ENCODE assay signal across 20 mouse cellular contexts in genomic region chr6:4246113-4246419, GRCm38 (mm10).
DNase-seq lines count a peak whose midpoint lies in the region; ATAC-seq lines count a peak whose summit lies in the region.
"Had no signal": no experiment of that assay in that cellular context is flagged by ENCODE, and none has a peak within 500 bp of the region (broad histone marks: within the 10 kb centered on the region; RNA-seq: fewer than 3 reads in every experiment).

No protein-coding gene starts in this region.

- peak; percentile 2 for DNase-seq in hindbrain, embryonic 11.5 days (ENCODE audit: low spot score)
- no peak for DNase-seq in forebrain, embryonic 14.5 days (ENCODE audit: low spot score)
- DNase-seq in urinary bladder, postnatal 10 days (ENCODE audit: low spot score) = no peak
- DNase-seq: adrenal gland, postnatal 36 days; cerebellum, adult 9-10 months; gastrocnemius, adult 2 months; heart, postnatal 4 days; kidney, adult 8-10 months; kidney, postnatal 10 days; thymus, postnatal 4 days had no signal

- peak; percentile 35; the same call in 1 of the 2 replicates for ATAC-seq in hindbrain, embryonic 11.5 days (ENCODE audit: low FRiP score)
- ATAC-seq in hindbrain, embryonic 16.5 days = no peak; the same call in 1 of the 2 replicates
- no peak for ATAC-seq in embryonic facial prominence, embryonic 12.5 days (ENCODE audit: insufficient number of reproducible peaks, insufficient read depth, low FRiP score, low TSS enrichment)
- ATAC-seq in forebrain, embryonic 14.5 days = peak; percentile 74
- no peak for ATAC-seq in hindbrain, embryonic 15.5 days (ENCODE audit: low FRiP score, low read depth)
- no peak for ATAC-seq in erythroblast, adult 5-6 weeks (replicated peaks; ENCODE audit: low FRiP score, poor library complexity, severe bottlenecking)
- ATAC-seq: CD4-positive, CD25-positive, alpha-beta regulatory T cell, adult 4 months; intestine, embryonic 15.5 days had no signal

- H3K4me1 ChIP-seq in hindbrain, embryonic 11.5 days (replicated peaks; ENCODE audit: control insufficient read depth, insufficient read depth, low read length) = no peaks in the 10 kb centered on the region
- H3K4me1 ChIP-seq in hindbrain, embryonic 16.5 days (ENCODE audit: control insufficient read depth, insufficient read depth, low read depth, low read length) = no peaks in the 10 kb centered on the region
- H3K4me1 ChIP-seq in embryonic facial prominence, embryonic 12.5 days = no peaks in the 10 kb centered on the region
- no peaks in the 10 kb centered on the region; the same call in 1 of the 2 replicates for H3K4me1 ChIP-seq in forebrain, embryonic 14.5 days (ENCODE audit: control insufficient read depth, insufficient read depth, low read length)
- no peaks in the 10 kb centered on the region for H3K4me1 ChIP-seq in hindbrain, embryonic 15.5 days (replicated peaks)
- H3K4me1 ChIP-seq: intestine, embryonic 15.5 days; midbrain, embryonic 12.5 days; stomach, embryonic 15.5 days had no signal

- WGBS in hindbrain, embryonic 11.5 days = 49% methylated on average over 2 of the region's 2 CpGs
- 28% methylated on average over 2 of the region's 2 CpGs for WGBS in hindbrain, embryonic 16.5 days
- WGBS in embryonic facial prominence, embryonic 12.5 days = 37% methylated on average over 2 of the region's 2 CpGs
- WGBS in forebrain, embryonic 14.5 days = 4% methylated on average over 2 of the region's 2 CpGs
- WGBS in hindbrain, embryonic 15.5 days = 45% methylated on average over 2 of the region's 2 CpGs

- H3K27me3 ChIP-seq in hindbrain, embryonic 11.5 days (ENCODE audit: control insufficient read depth, insufficient read depth, low read length) = no peaks in the 10 kb centered on the region
- H3K27me3 ChIP-seq in hindbrain, embryonic 16.5 days (replicated peaks; ENCODE audit: control insufficient read depth, insufficient read depth, low read length) = no peaks in the 10 kb centered on the region
- H3K27me3 ChIP-seq in embryonic facial prominence, embryonic 12.5 days = no peaks in the 10 kb centered on the region
- no peaks in the 10 kb centered on the region for H3K27me3 ChIP-seq in forebrain, embryonic 14.5 days (replicated peaks; ENCODE audit: control insufficient read depth, insufficient read depth, low read length)
- no peaks in the 10 kb centered on the region for H3K27me3 ChIP-seq in hindbrain, embryonic 15.5 days
- H3K27me3 ChIP-seq: intestine, embryonic 15.5 days; midbrain, embryonic 12.5 days; stomach, embryonic 15.5 days had no signal

- H3K4me2 ChIP-seq in hindbrain, embryonic 11.5 days (replicated peaks; ENCODE audit: low read depth, low read length) = no peak overlapping the region
- no peak overlapping the region for H3K4me2 ChIP-seq in hindbrain, embryonic 16.5 days (ENCODE audit: low read length)
- peak overlapping the region; percentile 9; the same call in 1 of the 2 replicates for H3K4me2 ChIP-seq in embryonic facial prominence, embryonic 12.5 days (replicated peaks)
- peak overlapping the region; percentile 16; the same call in 1 of the 2 replicates for H3K4me2 ChIP-seq in forebrain, embryonic 14.5 days (ENCODE audit: low read length)
- H3K4me2 ChIP-seq in hindbrain, embryonic 15.5 days = 0 out of 2 replicates have a peak overlapping the region, but pooled peaks have one; percentile 5
- H3K4me2 ChIP-seq: intestine, embryonic 15.5 days; stomach, embryonic 15.5 days had no signal

- H3K36me3 ChIP-seq in hindbrain, embryonic 11.5 days (ENCODE audit: control insufficient read depth, insufficient read depth, low read length) = no peaks in the 10 kb centered on the region
- H3K36me3 ChIP-seq in hindbrain, embryonic 16.5 days (ENCODE audit: control insufficient read depth, insufficient read depth, low read length) = no peaks in the 10 kb centered on the region
- H3K36me3 ChIP-seq in embryonic facial prominence, embryonic 12.5 days = no peaks in the 10 kb centered on the region
- H3K36me3 ChIP-seq in forebrain, embryonic 14.5 days (ENCODE audit: control insufficient read depth, insufficient read depth, low read length) = no peaks in the 10 kb centered on the region
- H3K36me3 ChIP-seq in hindbrain, embryonic 15.5 days = no peaks in the 10 kb centered on the region
- H3K36me3 ChIP-seq: intestine, embryonic 15.5 days; midbrain, embryonic 12.5 days; stomach, embryonic 15.5 days had no signal

- no peak overlapping the region for H3K4me3 ChIP-seq in hindbrain, embryonic 11.5 days (ENCODE audit: low read depth, low read length)
- H3K4me3 ChIP-seq in hindbrain, embryonic 16.5 days (ENCODE audit: low read length) = no peak overlapping the region
- H3K4me3 ChIP-seq in embryonic facial prominence, embryonic 12.5 days = no peak overlapping the region
- H3K4me3 ChIP-seq in forebrain, embryonic 14.5 days (ENCODE audit: low read depth, low read length) = no peak overlapping the region
- no peak overlapping the region for H3K4me3 ChIP-seq in hindbrain, embryonic 15.5 days
- H3K4me3 ChIP-seq: erythroblast, embryonic 14.5 days; gastrocnemius, adult 2 months; intestine, embryonic 15.5 days; midbrain, embryonic 12.5 days; myocyte; stomach, embryonic 15.5 days had no signal

- no peak overlapping the region for H3K9ac ChIP-seq in hindbrain, embryonic 11.5 days (ENCODE audit: low read depth, low read length)
- no peak overlapping the region for H3K9ac ChIP-seq in hindbrain, embryonic 16.5 days (ENCODE audit: low read depth, low read length)
- no peak overlapping the region for H3K9ac ChIP-seq in embryonic facial prominence, embryonic 12.5 days
- no peak overlapping the region for H3K9ac ChIP-seq in forebrain, embryonic 14.5 days (ENCODE audit: low read length)
- H3K9ac ChIP-seq in hindbrain, embryonic 15.5 days = no peak overlapping the region
- H3K9ac ChIP-seq: intestine, embryonic 15.5 days; midbrain, embryonic 12.5 days; stomach, embryonic 15.5 days had no signal

- no peaks in the 10 kb centered on the region for H3K9me3 ChIP-seq in hindbrain, embryonic 11.5 days (ENCODE audit: control insufficient read depth, low read length)
- no peaks in the 10 kb centered on the region for H3K9me3 ChIP-seq in hindbrain, embryonic 16.5 days (ENCODE audit: control insufficient read depth, low read length)
- no peaks in the 10 kb centered on the region for H3K9me3 ChIP-seq in embryonic facial prominence, embryonic 12.5 days
- H3K9me3 ChIP-seq in forebrain, embryonic 14.5 days (replicated peaks; ENCODE audit: control insufficient read depth, low read length) = no peaks in the 10 kb centered on the region
- no peaks in the 10 kb centered on the region for H3K9me3 ChIP-seq in hindbrain, embryonic 15.5 days
- H3K9me3 ChIP-seq: intestine, embryonic 15.5 days; midbrain, embryonic 12.5 days; stomach, embryonic 15.5 days had no signal

- H3K27ac ChIP-seq in hindbrain, embryonic 11.5 days (ENCODE audit: low read depth, low read length) = no peak overlapping the region
- no peak overlapping the region for H3K27ac ChIP-seq in hindbrain, embryonic 16.5 days (ENCODE audit: low read depth, low read length)
- no peak overlapping the region for H3K27ac ChIP-seq in embryonic facial prominence, embryonic 12.5 days
- no peak overlapping the region for H3K27ac ChIP-seq in forebrain, embryonic 14.5 days (ENCODE audit: low read depth, low read length)
- no peak overlapping the region for H3K27ac ChIP-seq in hindbrain, embryonic 15.5 days (replicated peaks)
- H3K27ac ChIP-seq: gastrocnemius, adult 2 months; intestine, embryonic 15.5 days; midbrain, embryonic 12.5 days; stomach, embryonic 15.5 days had no signal

Comparison
In these comparisons a context has a peak if more than half of its experiments do, and no peak if none do; other contexts are left out.
1. ATAC-seq: peak in hindbrain, embryonic 11.5 days (single experiment) and forebrain, embryonic 14.5 days (single experiment); none in hindbrain, embryonic 16.5 days (single experiment), embryonic facial prominence, embryonic 12.5 days (single experiment), hindbrain, embryonic 15.5 days (single experiment) and erythroblast, adult 5-6 weeks (single experiment).
2. H3K4me2 ChIP-seq: peak in embryonic facial prominence, embryonic 12.5 days (single experiment), forebrain, embryonic 14.5 days (single experiment) and hindbrain, embryonic 15.5 days (single experiment); none in hindbrain, embryonic 11.5 days (single experiment) and hindbrain, embryonic 16.5 days (single experiment).